ENCODE assay signal across 9 mouse cellular contexts in genomic region chr9:107971690-107972541, GRCm38 (mm10). TPM values are rescaled to one million over a fixed set of nuclear protein-coding genes. Genes with fewer than 3 reads are reported as not detected.
A peak's percentile ranks its signal among the peaks of the same experiment; 100 is the strongest.
DNase-seq lines count a peak whose midpoint lies in the region; ATAC-seq lines count a peak whose summit lies in the region.
"Had no signal": no experiment of that assay in that cellular context is flagged by ENCODE, and none has a peak within 500 bp of the region (broad histone marks: within the 10 kb centered on the region; RNA-seq: fewer than 3 reads in every experiment).

No protein-coding gene starts in this region.

- no peak overlapping the region for H3K4me2 ChIP-seq in heart, embryonic 14.5 days (ENCODE audit: low read length)
- H3K4me2 ChIP-seq: forebrain, embryonic 12.5 days had no signal

- WGBS in heart, embryonic 14.5 days, result 53% methylated on average over 8 of the region's 8 CpGs

- ATAC-seq in heart, embryonic 14.5 days (ENCODE audit: insufficient number of reproducible peaks, insufficient read depth, low FRiP score, low read depth), result peak; percentile 33; the same call in 1 of the 2 replicates

- DNase-seq in ES-CJ7 (ENCODE audit: low read depth, low spot score) (peak; percentile 69), MEL-GATA-1-ER (ENCODE audit: extremely low read depth, low read depth) (peak; percentile 99)
- DNase-seq in lung, postnatal 36 days, result peak; percentile 54
- no peak for DNase-seq in left cerebral cortex, postnatal 4 days
- no peak for DNase-seq in gastrocnemius, postnatal 25 days
- no peak for DNase-seq in B cell, adult 2 months
- DNase-seq: midbrain, embryonic 14.5 days had no signal

- H3K27ac ChIP-seq in heart, embryonic 14.5 days (replicated peaks in 1 of 2; ENCODE audit: control insufficient read depth in 1 of 2, insufficient read depth in 1 of 2, low read depth in 2 of 2, low read length in 2 of 2), result peak overlapping the region; percentile 29 to 35; a peak in 1 of 4 replicates
- H3K27ac ChIP-seq: forebrain, embryonic 12.5 days had no signal

- peaks cover 18 to 33% of the 10 kb centered on the region in 2 experiments for H3K4me1 ChIP-seq in heart, embryonic 14.5 days (ENCODE audit: control insufficient read depth in 2 of 2, insufficient read depth in 2 of 2, low read length in 2 of 2)
- H3K4me1 ChIP-seq: forebrain, embryonic 12.5 days had no signal

- no peak overlapping the region for H3K4me3 ChIP-seq in heart, embryonic 14.5 days (ENCODE audit: control insufficient read depth in 1 of 2, insufficient read depth in 1 of 2, low read depth in 1 of 2, low read length in 2 of 2)
- H3K4me3 ChIP-seq: forebrain, embryonic 12.5 days had no signal

- H3K27me3 ChIP-seq in heart, embryonic 14.5 days (ENCODE audit: control insufficient read depth, insufficient read depth, low read length), result no peaks in the 10 kb centered on the region
- H3K27me3 ChIP-seq: forebrain, embryonic 12.5 days had no signal

- H3K9me3 ChIP-seq in heart, embryonic 14.5 days (ENCODE audit: control insufficient read depth, low read length), result no peaks in the 10 kb centered on the region
- H3K9me3 ChIP-seq: forebrain, embryonic 12.5 days had no signal

- intact Hi-C loops in left cerebral cortex, postnatal 4 days (cut with DNase I), result no loop called here

- no peak overlapping the region for H3K9ac ChIP-seq in heart, embryonic 14.5 days (ENCODE audit: low read length)
- H3K9ac ChIP-seq: forebrain, embryonic 12.5 days had no signal

- peaks cover 11% of the 10 kb centered on the region for H3K36me3 ChIP-seq in heart, embryonic 14.5 days (ENCODE audit: control insufficient read depth, insufficient read depth, low read length)

RNA-seq across cellular contexts. Expression of gene Uba7, which starts 3.4 kb away (rescaled TPM):
- 33.1 and 34.2 TPM in 2 replicates for polyA plus RNA-seq in heart, embryonic 14.5 days (2014; fragmentation: Nextera tagmentation; extraction: Ambion mirVana)
- 1 to 10 TPM; 2.1 to 3.5 TPM for total RNA-seq in left cerebral cortex, postnatal 4 days (2021)
- total RNA-seq in gastrocnemius, postnatal 25 days (2021), result 1 to 10 TPM; 2.4 to 2.8 TPM

RNA-seq across cellular contexts. Expression of gene Gm20661, which starts 10.9 kb away (rescaled TPM):
- 2.1 and 3.8 TPM in 2 replicates for polyA plus RNA-seq in heart, embryonic 14.5 days (2014; fragmentation: Nextera tagmentation; extraction: Ambion mirVana)
- 1 to 10 TPM in 1 of 2 experiments, under 1 TPM in 1; 0.44 to 1.3 TPM for total RNA-seq in left cerebral cortex, postnatal 4 days (2021)
- not detected for total RNA-seq in gastrocnemius, postnatal 25 days (2021)

RNA-seq across cellular contexts. Expression of gene Inka1, which starts 13.8 kb away (rescaled TPM):
- polyA plus RNA-seq in heart, embryonic 14.5 days (2014; fragmentation: Nextera tagmentation; extraction: Ambion mirVana), result 46.0 and 49.2 TPM in 2 replicates
- 10 to 100 TPM in 1 of 2 experiments, 1 to 10 TPM in 1; 9.4 to 10.4 TPM for total RNA-seq in left cerebral cortex, postnatal 4 days (2021)
- total RNA-seq in gastrocnemius, postnatal 25 days (2021), result 1 to 10 TPM; 2.8 to 3.1 TPM

RNA-seq across cellular contexts. Expression of gene Cdhr4, which starts 20.4 kb away (rescaled TPM):
- 4.8 and 8.4 TPM in 2 replicates for polyA plus RNA-seq in heart, embryonic 14.5 days (2014; fragmentation: Nextera tagmentation; extraction: Ambion mirVana)
- total RNA-seq in left cerebral cortex, postnatal 4 days (2021), result 1 to 10 TPM; 1.0 to 2.3 TPM
- total RNA-seq in gastrocnemius, postnatal 25 days (2021), result under 1 TPM; 0.43 to 0.48 TPM

RNA-seq across cellular contexts. Expression of gene Traip, which starts 22.0 kb away (rescaled TPM):
- polyA plus RNA-seq in heart, embryonic 14.5 days (2014; fragmentation: Nextera tagmentation; extraction: Ambion mirVana), result 8.6 and 10.2 TPM in 2 replicates
- total RNA-seq in left cerebral cortex, postnatal 4 days (2021), result 10 to 100 TPM; 21.2 to 21.3 TPM
- total RNA-seq in gastrocnemius, postnatal 25 days (2021), result under 1 TPM; 0.46 to 0.88 TPM

Comparison
In these comparisons a context has a peak if more than half of its experiments do, and no peak if none do; other contexts are left out.
1. DNase-seq: peak in ES-CJ7 (single experiment), MEL-GATA-1-ER (single experiment) and lung, postnatal 36 days (single experiment); none in left cerebral cortex, postnatal 4 days (single experiment), gastrocnemius, postnatal 25 days (single experiment) and B cell, adult 2 months (0 of 2).